Mouse (Mus musculus) mouse trophoblast stem cell (cell line): ENCODE data around the gene Ar.

Experiments used
- in situ Hi-C, 2 experiments: fragments of 300-500 bp; cut with MseI, MboI; formaldehyde crosslinking; loops; 2 replicates in 1 of 2; 3 replicates in 1 of 2; pipeline ENCODE4 v1.15.1; 2025

The Ar gene

DNA sequence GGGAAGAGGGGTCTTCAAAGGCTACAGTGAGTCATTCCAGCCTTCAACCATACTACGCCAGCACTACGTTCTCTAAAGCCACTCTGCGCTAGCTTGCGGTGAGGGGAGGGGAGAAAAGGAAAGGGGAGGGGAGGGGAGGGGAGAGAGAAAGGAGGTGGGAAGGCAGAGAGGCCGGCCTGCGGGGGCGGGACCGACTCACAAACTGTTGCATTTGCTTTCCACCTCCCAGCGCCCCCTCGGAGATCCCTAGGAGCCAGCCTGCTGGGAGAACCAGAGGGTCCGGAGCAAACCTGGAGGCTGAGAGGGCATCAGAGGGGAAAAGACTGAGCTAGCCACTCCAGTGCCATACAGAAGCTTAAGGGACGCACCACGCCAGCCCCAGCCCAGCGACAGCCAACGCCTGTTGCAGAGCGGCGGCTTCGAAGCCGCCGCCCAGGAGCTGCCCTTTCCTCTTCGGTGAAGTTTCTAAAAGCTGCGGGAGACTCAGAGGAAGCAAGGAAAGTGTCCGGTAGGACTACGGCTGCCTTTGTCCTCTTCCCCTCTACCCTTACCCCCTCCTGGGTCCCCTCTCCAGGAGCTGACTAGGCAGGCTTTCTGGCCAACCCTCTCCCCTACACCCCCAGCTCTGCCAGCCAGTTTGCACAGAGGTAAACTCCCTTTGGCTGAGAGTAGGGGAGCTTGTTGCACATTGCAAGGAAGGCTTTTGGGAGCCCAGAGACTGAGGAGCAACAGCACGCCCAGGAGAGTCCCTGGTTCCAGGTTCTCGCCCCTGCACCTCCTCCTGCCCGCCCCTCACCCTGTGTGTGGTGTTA is at the start of gene Ar:
Ar (plus strand) TSS at position 239 of the 812 bp plus-strand sequence.
- in situ Hi-C loops: no loop called here

DNA sequence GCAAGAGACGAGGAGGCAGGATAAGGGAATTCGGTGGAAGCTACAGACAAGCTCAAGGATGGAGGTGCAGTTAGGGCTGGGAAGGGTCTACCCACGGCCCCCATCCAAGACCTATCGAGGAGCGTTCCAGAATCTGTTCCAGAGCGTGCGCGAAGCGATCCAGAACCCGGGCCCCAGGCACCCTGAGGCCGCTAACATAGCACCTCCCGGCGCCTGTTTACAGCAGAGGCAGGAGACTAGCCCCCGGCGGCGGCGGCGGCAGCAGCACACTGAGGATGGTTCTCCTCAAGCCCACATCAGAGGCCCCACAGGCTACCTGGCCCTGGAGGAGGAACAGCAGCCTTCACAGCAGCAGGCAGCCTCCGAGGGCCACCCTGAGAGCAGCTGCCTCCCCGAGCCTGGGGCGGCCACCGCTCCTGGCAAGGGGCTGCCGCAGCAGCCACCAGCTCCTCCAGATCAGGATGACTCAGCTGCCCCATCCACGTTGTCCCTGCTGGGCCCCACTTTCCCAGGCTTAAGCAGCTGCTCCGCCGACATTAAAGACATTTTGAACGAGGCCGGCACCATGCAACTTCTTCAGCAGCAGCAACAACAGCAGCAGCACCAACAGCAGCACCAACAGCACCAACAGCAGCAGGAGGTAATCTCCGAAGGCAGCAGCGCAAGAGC is 1.3 kb downstream of the Ar start:
- in situ Hi-C loops: no loop called here

DNA sequence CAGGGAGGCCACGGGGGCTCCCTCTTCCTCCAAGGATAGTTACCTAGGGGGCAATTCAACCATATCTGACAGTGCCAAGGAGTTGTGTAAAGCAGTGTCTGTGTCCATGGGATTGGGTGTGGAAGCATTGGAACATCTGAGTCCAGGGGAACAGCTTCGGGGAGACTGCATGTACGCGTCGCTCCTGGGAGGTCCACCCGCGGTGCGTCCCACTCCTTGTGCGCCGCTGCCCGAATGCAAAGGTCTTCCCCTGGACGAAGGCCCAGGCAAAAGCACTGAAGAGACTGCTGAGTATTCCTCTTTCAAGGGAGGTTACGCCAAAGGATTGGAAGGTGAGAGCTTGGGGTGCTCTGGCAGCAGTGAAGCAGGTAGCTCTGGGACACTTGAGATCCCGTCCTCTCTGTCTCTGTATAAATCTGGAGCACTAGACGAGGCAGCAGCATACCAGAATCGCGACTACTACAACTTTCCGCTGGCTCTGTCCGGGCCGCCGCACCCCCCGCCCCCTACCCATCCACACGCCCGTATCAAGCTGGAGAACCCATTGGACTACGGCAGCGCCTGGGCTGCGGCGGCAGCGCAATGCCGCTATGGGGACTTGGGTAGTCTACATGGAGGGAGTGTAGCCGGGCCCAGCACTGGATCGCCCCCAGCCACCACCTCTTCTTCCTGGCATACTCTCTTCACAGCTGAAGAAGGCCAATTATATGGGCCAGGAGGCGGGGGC is 2.0 kb downstream of the Ar start:
- in situ Hi-C loops: no loop called here

DNA sequence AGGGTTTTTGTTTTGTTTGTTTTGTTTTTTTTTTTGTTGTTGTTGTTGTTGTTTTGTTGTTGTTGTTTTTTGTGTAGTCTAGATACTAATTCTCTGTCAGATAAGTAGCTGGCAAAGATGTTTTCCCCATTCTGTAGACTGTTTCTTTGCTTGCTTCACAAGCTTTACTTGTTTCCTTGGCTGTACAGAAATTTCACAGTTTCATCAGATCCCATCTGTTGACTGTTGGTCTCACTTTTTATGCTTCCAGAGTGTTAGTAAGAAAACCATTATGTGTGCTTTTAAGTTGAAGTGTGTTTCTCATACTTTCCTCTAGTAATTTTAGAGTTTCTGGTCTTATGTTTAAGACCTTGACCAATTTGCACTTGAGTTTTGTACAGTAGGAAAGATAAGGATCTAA is 41.2 kb downstream of the Ar start:
- in situ Hi-C loops: no loop called here

DNA sequence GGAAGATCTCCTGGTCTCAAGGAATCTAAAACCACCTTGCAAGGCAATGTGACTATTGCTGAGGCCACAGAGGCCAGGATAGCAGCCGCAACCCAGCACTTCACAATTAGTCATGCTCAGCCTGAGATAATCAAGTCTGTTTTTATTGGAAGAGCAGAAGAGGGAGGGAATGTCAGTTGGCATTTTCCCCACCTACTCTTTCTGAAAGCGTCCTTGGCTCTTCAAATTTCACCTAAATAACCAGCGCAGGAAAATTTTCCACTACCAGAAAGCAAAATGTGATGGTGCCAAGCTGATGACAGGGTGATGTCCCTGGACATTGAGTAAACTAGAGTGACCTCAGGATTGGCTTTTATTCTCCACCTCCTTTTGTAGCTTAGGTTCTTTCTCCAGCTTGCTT is 57.2 kb downstream of the Ar start:
- in situ Hi-C loops: no loop called here

DNA sequence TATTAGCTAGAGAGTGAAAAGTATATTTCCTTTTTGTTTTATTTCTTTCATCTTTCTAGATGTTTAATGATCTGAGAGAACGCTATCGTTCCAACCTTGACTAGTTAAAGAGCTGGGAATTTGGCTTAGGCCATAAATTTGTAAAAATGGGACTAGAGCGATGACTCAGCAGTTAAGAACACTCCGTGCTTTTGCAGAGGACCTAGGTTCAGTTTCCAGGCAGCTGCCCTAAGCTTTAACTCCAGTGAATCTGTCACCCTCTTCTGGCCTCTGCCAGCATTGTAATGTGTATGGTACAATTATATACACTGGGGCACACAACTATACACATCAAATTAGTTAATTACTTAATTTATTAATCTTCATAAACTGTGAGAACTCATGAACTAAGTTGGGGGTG is 58.6 kb downstream of the Ar start:
- in situ Hi-C loops: no loop called here

DNA sequence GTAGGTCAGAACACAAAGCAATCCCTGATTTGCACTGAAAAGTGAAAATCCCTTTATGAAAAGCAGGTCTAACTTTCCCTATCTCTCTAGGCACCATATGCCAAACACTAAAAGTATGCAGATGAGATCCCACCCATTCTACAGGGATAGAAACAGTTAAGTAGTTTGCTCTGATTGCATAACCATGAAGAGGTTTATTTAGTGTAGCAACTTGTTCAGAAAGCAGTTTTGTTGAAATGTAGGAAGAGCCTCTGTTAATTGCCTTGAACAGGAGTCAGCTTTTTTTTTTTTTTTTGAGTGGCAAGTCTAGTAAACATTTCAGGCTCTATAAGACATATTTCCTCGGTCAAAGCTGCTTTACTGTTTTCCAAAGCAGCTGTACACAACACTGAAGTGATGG is 67.5 kb downstream of the Ar start:
- in situ Hi-C loops: no loop called here

DNA sequence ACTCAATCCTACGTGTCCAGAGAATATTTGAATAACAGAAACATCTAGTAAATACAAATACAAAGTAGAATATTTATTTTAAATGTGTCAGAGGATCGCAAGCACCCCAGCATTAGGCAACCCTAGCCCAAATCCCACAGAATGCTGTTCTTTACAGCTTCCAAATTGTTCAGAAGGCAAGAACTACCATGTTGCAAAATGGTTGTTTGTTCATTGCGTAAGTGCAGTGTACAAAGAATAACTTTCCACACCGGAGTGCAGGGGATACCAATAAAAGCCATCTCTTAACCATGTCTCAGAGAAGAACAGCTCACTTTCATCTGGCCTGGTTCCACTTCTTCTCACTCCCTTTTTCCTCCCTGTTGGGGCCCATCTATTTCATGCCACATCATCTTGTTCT is 90.4 kb downstream of the Ar start:
- in situ Hi-C loops: no loop called here

DNA sequence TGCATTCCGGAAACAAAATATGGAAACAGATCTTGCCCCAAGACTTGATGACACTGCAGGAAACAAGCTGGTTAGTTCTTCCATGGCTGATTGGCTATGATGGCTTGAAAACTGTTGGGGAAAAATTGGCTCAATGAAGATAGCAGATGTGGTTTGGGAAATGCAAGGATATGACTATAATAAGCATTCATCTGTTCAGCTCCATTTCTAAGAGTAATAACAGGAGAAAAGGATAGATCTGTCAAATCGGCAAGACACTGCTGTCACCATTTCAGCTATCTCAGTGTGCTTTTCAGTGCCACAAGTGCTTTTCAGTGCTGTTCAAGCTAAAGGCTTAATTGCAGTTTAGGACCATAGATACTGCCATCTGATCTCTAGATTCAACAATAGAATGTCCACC is 96.5 kb downstream of the Ar start:
- in situ Hi-C loops: no loop called here

DNA sequence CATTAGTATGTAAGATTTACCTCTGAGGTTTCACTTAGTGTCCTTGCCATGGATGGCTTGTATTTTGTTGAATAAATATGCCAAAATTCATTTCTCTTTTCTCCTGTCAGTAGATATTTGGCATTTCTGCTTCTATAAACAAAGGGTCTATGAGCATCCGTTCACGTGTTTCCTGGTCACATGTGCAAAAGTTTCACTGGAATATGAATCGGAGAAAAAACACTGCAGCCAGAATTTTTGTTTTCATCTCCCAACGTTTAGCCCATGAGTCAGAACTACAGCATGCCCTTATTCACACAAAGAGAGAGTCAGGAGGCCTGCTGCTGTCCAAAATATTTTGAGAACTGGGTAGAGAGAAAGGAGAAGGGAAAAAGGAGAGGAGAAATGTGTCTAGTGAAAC is 99.8 kb downstream of the Ar start:
- in situ Hi-C loops: no loop called here

DNA sequence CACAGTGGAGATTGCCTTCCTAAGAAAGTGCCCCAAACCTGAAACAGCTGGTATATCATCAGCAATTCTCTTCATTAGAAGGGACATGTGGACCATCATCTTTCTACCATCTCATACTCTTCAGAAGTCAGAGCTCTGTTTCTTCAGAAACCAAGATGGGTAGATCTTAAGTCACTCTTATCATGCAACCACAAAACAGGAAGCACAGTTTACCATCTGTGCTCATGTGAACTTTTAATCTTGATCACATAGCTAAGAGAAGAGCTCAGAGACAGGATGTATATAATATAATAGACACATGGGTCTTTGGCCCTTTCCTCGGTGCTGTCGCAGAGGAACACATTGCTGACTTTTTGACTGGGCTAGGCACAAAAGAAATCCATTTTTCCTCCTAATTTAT is 111.1 kb downstream of the Ar start:
- in situ Hi-C loops: no loop called here

DNA sequence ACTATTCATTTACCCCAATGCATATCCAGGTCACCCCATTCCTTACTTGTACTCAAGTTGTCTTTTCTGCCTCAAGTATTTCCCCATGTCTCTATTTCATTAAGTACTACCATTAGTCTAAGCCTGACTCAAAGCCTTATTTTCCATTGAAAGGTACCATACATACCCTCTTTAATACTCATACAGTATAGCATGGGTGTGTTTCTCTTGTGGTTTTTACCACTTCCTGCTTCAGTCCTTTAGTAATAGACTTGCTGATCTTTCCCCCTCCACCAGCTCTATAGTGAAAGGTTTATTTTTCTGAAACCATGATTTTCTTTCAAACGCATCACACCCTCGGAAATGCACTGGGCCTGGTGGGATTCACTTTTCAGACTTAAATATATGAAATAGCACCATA is 117.2 kb downstream of the Ar start:
- in situ Hi-C loops: no loop called here

DNA sequence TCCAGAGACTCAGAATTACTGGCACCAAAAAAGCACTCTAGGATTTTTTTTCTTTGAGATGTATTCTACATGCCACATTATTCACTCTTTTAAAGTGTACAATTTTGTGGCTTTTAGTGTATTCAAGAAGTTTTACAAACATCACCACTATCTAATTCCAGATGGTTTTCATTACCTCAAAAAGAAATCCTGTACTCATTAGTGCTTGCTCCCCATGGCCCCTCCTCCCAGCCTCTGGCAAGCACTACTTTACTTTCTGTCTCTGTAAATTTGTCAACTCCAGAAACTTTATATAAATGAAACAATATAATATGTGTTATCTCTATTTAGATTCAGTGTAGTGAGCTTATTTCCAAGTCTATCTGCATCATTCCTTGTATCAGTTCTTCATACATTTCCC is 122.8 kb downstream of the Ar start:
- in situ Hi-C loops: no loop called here

DNA sequence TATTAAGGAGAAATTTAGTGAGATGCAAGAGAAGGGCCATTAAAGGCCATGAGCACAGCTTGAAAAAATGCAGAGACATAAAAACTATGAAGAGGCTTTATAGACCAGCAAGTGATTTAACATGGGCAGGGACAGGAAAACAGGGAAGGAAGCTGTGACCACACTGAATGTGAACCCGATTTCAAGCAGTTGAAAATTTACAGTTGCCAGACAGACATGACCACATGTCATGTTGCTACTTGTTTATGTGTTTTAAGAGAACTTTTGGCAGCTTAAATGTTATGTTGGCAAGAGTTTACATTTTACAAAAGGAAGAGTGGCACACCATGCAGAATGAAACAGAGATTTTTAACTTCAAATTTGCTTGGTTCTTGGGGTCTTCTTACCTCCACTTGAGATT is 143.2 kb downstream of the Ar start:
- in situ Hi-C loops: no loop called here

DNA sequence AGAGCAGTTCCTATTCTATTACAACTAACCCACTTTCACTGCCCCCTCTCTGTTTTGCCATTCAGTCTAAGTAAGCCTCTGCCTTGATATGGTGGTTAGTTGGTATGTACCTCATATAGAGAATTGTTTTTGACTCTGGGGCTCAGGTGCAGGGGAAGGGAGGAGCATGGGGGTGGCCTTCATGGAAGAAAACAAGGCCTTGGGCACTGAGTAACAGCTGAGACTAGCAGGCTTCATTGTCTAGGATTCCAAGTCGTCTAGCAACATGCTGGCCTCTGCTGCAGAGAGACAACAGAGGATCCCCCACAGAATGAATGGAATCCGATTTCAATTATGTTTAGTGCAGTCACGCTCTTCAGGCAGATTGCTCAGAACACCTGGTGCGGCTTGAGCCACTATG is 152.1 kb downstream of the Ar start:
- in situ Hi-C loops: no loop called here

DNA sequence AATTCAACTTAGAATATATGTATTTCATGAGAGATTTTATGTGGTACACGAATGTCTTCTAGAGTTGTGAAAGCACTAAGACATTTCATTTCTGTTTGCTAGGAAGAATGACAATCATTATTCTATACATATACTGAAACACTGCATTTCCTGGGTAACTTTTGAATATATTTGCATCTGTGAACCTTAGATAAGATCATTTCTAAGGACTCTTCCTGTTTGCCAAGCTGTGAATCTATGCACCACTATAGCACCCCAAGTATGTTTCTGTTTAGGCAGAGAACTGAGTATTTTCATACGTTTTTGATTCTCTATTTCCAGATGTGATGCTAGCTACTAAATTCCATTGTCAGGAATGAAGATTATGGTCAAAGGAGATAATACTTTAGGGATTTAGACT is 153.4 kb downstream of the Ar start:
- in situ Hi-C loops: no loop called here

DNA sequence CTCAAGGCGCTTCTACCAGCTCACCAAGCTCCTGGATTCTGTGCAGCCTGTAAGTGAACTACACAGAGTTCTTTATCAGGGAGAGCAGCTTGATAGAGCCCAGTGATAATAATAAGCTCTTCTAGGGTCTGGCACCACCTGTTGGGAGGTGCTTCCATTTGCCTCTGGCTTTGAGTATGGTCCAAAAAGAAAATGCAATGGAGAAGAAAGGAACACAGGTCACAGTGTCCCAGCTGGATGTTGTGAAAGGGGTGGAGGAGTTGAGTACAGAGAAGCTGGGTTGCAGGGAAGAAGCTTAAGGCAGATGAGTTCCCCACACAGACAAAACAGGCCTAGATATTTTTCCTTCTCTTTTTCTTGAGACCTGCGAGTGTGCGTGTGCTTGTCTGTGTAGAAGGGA is 167.4 kb downstream of the Ar start:
- in situ Hi-C loops: no loop called here

DNA sequence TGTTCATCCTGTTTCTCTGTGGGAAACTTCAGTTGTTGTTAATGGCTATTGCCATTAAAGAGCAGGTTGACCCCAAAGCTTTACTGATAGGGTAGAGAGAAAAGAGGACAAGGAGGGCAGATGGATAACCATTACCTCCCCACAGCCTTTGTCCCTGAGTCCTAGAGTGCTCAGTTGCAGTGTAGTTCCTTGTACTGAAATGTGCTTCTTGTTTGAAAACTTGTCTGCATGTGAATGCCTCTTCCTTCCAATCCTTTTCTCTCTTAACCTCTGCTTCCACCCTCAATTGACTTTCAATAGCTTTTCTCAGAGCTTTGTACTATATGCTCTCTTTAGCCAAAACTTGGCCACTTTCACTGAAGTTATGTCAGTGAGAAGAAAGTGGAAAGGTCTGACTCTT is 168.9 kb downstream of the Ar start:
- in situ Hi-C loops: no loop called here

DNA sequence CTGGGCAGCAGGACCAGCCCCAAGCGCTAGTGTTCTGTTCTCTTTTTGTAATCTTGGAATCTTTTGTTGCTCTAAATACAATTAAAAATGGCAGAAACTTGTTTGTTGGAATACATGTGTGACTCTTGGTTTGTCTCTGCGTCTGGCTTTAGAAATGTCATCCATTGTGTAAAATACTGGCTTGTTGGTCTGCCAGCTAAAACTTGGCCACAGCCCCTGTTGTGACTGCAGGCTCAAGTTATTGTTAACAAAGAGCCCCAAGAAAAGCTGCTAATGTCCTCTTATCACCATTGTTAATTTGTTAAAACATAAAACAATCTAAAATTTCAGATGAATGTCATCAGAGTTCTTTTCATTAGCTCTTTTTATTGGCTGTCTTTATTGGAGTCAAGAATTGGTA is 174.5 kb downstream of the Ar start:
- in situ Hi-C loops: no loop called here

DNA sequence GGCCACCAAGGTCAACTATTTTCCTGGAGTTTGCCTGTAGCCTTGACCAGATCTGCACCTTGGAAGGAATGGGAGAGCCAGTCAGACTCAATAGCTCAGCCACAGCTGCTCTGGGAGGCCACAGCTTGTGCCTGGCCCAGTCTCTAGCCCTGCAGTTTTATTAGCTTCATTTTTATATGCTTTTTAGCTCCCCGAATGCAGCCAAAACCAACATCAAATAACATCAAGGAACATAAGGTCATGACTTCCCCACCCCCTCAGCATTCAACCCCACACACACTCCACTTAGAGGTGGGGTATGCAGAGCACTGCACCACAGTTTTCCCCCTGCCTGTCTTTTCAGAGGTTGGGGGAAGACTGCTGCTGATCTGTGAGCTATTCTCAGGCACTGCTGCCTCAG is 198.9 kb downstream of the Ar start:
- in situ Hi-C loops: no loop called here

DNA sequence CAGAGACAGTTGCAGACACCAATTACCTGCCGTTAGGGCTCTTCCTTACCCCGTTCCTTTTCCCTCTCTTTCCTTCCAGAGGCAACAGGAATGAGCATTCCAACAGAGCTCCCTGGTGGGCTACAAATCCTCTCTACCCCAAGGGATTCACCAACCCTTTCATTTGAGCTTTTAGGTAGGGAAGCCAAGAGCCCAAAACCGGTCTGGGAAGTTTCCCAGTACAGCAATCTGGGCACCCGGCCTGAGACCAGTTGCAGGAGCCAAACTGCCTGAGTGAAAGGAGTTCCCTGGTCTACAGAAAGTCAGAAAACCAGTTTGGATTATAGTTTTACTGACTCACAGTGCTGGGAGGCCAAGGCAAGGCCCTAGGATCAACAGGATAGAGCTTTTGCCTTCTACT is 199.5 kb downstream of the Ar start:
- in situ Hi-C loops: no loop called here
